Mouse (Mus musculus): ENCODE data around the gene Crym. TPM values are rescaled to one million over a fixed set of nuclear protein-coding genes. Genes with fewer than 3 reads are reported as not detected.

Gene Crym
- total RNA-seq, 2 experiments from 2014 or later: 0.45 to 0.63 TPM

- DNase-seq: no peak
Measured at GRCm38 (mm10) chr7:120158121-120158613, 43.7 kb downstream of the Crym start.

GRCm38 (mm10) chr7:120157575-120158061 is 44.3 kb downstream of the Crym start:
- no peak for DNase-seq

GRCm38 (mm10) chr7:120156841-120157409 is 45.0 kb downstream of the Crym start:
- DNase-seq: no peak

- DNase-seq: no peak
Measured at GRCm38 (mm10) chr7:120150898-120151297, 51.0 kb downstream of the Crym start.

GRCm38 (mm10) chr7:120150257-120150656 is 51.7 kb downstream of the Crym start:
- no peak for DNase-seq

GRCm38 (mm10) chr7:120145191-120145590 is 56.7 kb downstream of the Crym start, which contains the start of gene Zp2:
Gene Zp2, minus strand, starts transcription at chr7:120145291.
- DNase-seq: no peak

- no peak for DNase-seq
Measured at GRCm38 (mm10) chr7:120142743-120143142, 59.2 kb downstream of the Crym start.

Other genes with a start within 250 kb of the Crym start
- under 1 TPM; 0.02 to 0.05 TPM for gene Dnah3, start 106.8 kb downstream of the Crym start, total RNA-seq (2021)
- 10 to 100 TPM; 15.5 to 16.8 TPM for gene Tmem159, start 99.8 kb downstream of the Crym start, total RNA-seq (2021)
- gene Zp2, start 56.8 kb downstream of the Crym start, total RNA-seq (2021): under 1 TPM; 0.11 to 0.36 TPM
- gene Anks4b, start 28.3 kb downstream of the Crym start, total RNA-seq (2021): under 1 TPM; 0.11 to 0.12 TPM
- gene Abca14, start 1.9 kb upstream of the Crym start, total RNA-seq (2021): under 1 TPM in 1 of 2 experiments, not detected in 1; 0.20 TPM
- gene Abca15, start 126.6 kb upstream of the Crym start, total RNA-seq (2021): not detected
- not detected for gene Abca16, start 207.5 kb upstream of the Crym start, total RNA-seq (2021)

All from heart, postnatal 4 days (tissue).